Mouse (Mus musculus) forebrain, embryonic 16.5 days (tissue): ENCODE measurements around the gene Shank1. TPM values are rescaled to one million over a fixed set of nuclear protein-coding genes. Genes with fewer than 3 reads are reported as not detected.

Experiments
- ATAC-seq: fragments of 200-750 bp; cut with Nextera tagmentation; 2 replicates; pipeline ENCODE4 v1.8.0; 2017; ENCODE audit warnings: mild to moderate bottlenecking, moderate library complexity
- H3K27ac ChIP-seq: fragments of 300-500 bp; sonication (generic); 2 replicates; pipeline ENCODE4 v1.5.1; 2014; ENCODE audit warnings: low read length, control low read depth
- H3K27me3 ChIP-seq: fragments of 300-500 bp; sonication (generic); replicated peaks from 2 replicates; pipeline ENCODE4 v1.6.1; 2014; ENCODE audit warnings: low read length; ENCODE audit not compliant: control insufficient read depth, insufficient read depth
- H3K36me3 ChIP-seq: fragments of 300-500 bp; sonication (generic); 2 replicates; pipeline ENCODE4 v1.6.1; 2014; ENCODE audit not compliant: control insufficient read depth, insufficient read depth
- H3K4me1 ChIP-seq: fragments of 300-500 bp; sonication (generic); replicated peaks from 2 replicates; pipeline ENCODE4 v1.6.1; 2014; ENCODE audit warnings: low read length; ENCODE audit not compliant: control insufficient read depth, insufficient read depth
- H3K4me2 ChIP-seq: fragments of 300-500 bp; sonication (generic); 2 replicates; pipeline ENCODE4 v1.6.1; 2014; ENCODE audit warnings: mild to moderate bottlenecking, low read length, control low read depth
- H3K4me3 ChIP-seq: fragments of 300-500 bp; sonication (generic); replicated peaks from 2 replicates; pipeline ENCODE4 v1.5.1; 2014; ENCODE audit warnings: mild to moderate bottlenecking, low read length, control low read depth
- H3K9ac ChIP-seq: fragments of 300-500 bp; sonication (generic); replicated peaks from 2 replicates; pipeline ENCODE4 v1.6.1; 2014; ENCODE audit warnings: low read depth, low read length, control low read depth
- H3K9me3 ChIP-seq: fragments of 300-500 bp; sonication (generic); 2 replicates; pipeline ENCODE4 v1.6.1; 2016; ENCODE audit warnings: low read length; ENCODE audit not compliant: control insufficient read depth
- WGBS: fragments of 180-500 bp; shearing (Covaris S2); extraction: QIAGEN DNeasy Blood & Tissue Kit; methylation state at CpG from one replicate; pipeline ENCODE4 v1.1.7; 2014; 5-methylcytosine and 5-hydroxymethylcytosine counted together
- polyA plus RNA-seq: library from polyadenylated mRNA; unstranded; fragments of >200 nt; fragmentation: Nextera tagmentation; extraction: Ambion mirVana; gene quantifications from 2 replicates; pipeline ENCODE4 v1.2.1, GENCODE M21; 2015

The Shank1 gene
- polyA plus RNA-seq, 1 experiment from 2014 or later: 26.5 TPM

GRCm38 (mm10) chr7:44375207-44375606 lies 65.2 kb downstream of the Shank1 start:
- peak overlapping the region; percentile 67 for H3K4me3 ChIP-seq
- H3K9me3 ChIP-seq: no peaks in the 10 kb centered on the region
- 2% methylated on average over 10 of the region's 10 CpGs for WGBS
- no peak for ATAC-seq
- peak overlapping the region; percentile 84 for H3K4me2 ChIP-seq
- H3K9ac ChIP-seq: peak overlapping the region; percentile 75
- no peaks in the 10 kb centered on the region for H3K27me3 ChIP-seq
- H3K27ac ChIP-seq: peak overlapping the region; percentile 73; the same call in 1 of the 2 replicates
- no peaks in the 10 kb centered on the region for H3K36me3 ChIP-seq
- H3K4me1 ChIP-seq: peaks cover 14% of the 10 kb centered on the region

GRCm38 (mm10) chr7:44375793-44376192 lies 65.7 kb downstream of the Shank1 start:
- no peak overlapping the region for H3K4me2 ChIP-seq
- WGBS: 52% methylated on average over 3 of the region's 3 CpGs
- peaks cover 14% of the 10 kb centered on the region for H3K4me1 ChIP-seq
- H3K27ac ChIP-seq: no peak overlapping the region
- no peak overlapping the region for H3K4me3 ChIP-seq
- no peaks in the 10 kb centered on the region for H3K9me3 ChIP-seq
- no peak overlapping the region for H3K9ac ChIP-seq
- H3K36me3 ChIP-seq: no peaks in the 10 kb centered on the region
- H3K27me3 ChIP-seq: no peaks in the 10 kb centered on the region
- no peak for ATAC-seq

- H3K36me3 ChIP-seq: no peaks in the 10 kb centered on the region
- WGBS: 34% methylated on average over 4 of the region's 4 CpGs
- H3K4me3 ChIP-seq: no peak overlapping the region
- no peak for ATAC-seq
- no peak overlapping the region for H3K27ac ChIP-seq
- no peak overlapping the region for H3K9ac ChIP-seq
- H3K9me3 ChIP-seq: no peaks in the 10 kb centered on the region
- H3K4me1 ChIP-seq: peaks cover 29% of the 10 kb centered on the region
- H3K27me3 ChIP-seq: no peaks in the 10 kb centered on the region
- no peak overlapping the region for H3K4me2 ChIP-seq
Observed at GRCm38 (mm10) chr7:44378290-44378689, 68.2 kb downstream of the Shank1 start.

- H3K4me2 ChIP-seq: peak overlapping the region; percentile 24
- no peak overlapping the region for H3K9ac ChIP-seq
- peaks cover 34% of the 10 kb centered on the region for H3K4me1 ChIP-seq
- H3K36me3 ChIP-seq: no peaks in the 10 kb centered on the region
- 44% methylated on average over 12 of the region's 12 CpGs for WGBS
- peak overlapping the region; percentile 98 for H3K27ac ChIP-seq
- peak; percentile 82 for ATAC-seq
- no peaks in the 10 kb centered on the region for H3K27me3 ChIP-seq
- no peaks in the 10 kb centered on the region for H3K9me3 ChIP-seq
- H3K4me3 ChIP-seq: no peak overlapping the region
Observed at GRCm38 (mm10) chr7:44382541-44382940, 72.5 kb downstream of the Shank1 start.

- no peaks in the 10 kb centered on the region for H3K36me3 ChIP-seq
- under 1% methylated on average over 27 of the region's 33 CpGs for WGBS
- ATAC-seq: peak; percentile 85
Observed at GRCm38 (mm10) chr7:44383980-44384715, 74.1 kb downstream of the Shank1 start, which contains the start of gene Syt3. Syt3 (plus strand) TSS chr7:44384102.

GRCm38 (mm10) chr7:44384716-44385059 lies 74.6 kb downstream of the Shank1 start:
- ATAC-seq: peak; percentile 32
- no peak overlapping the region for H3K27ac ChIP-seq
- H3K4me2 ChIP-seq: peak overlapping the region; percentile 95
- WGBS: under 1% methylated on average over 17 of the region's 17 CpGs
- no peaks in the 10 kb centered on the region for H3K36me3 ChIP-seq
- peaks cover 34% of the 10 kb centered on the region for H3K4me1 ChIP-seq
- H3K9ac ChIP-seq: peak overlapping the region; percentile 79
- peak overlapping the region; percentile 68 for H3K4me3 ChIP-seq
- no peaks in the 10 kb centered on the region for H3K9me3 ChIP-seq
- H3K27me3 ChIP-seq: no peaks in the 10 kb centered on the region

More at GRCm38 (mm10) chr7:44383980-44384715, 74.1 kb downstream of the Shank1 start, which contains the start of gene Syt3:
- Histone ChIP-seq H3K27me3 (no peaks in the 10 kb centered on the region), H3K9ac (peak within 1 kb of the TSS; percentile 79), H3K4me3 (peak within 1 kb of the TSS; percentile 68), H3K27ac (peak within 1 kb of the TSS; percentile 98), H3K4me2 (peak within 1 kb of the TSS; percentile 95), H3K4me1 (peaks cover 34% of the 10 kb centered on the region), H3K9me3 (no peaks in the 10 kb centered on the region)

- Histone ChIP-seq H3K36me3 (no peaks in the 10 kb centered on the region), H3K4me2 (peak within 1 kb of the TSS; percentile 95), H3K27ac (no peak within 1 kb of the TSS), H3K9me3 (no peaks in the 10 kb centered on the region), H3K27me3 (no peaks in the 10 kb centered on the region), H3K4me3 (peak within 1 kb of the TSS; percentile 68), H3K4me1 (peaks cover 34% of the 10 kb centered on the region), H3K9ac (peak within 1 kb of the TSS; percentile 79)
- 83% methylated on average over 12 of the region's 12 CpGs for WGBS
- ATAC-seq: no peak
Observed at GRCm38 (mm10) chr7:44385720-44386119, 75.7 kb downstream of the Shank1 start, which contains the start of gene 1700008O03Rik. 1700008O03Rik (minus strand) TSS chr7:44385820.

- H3K9me3 ChIP-seq: no peaks in the 10 kb centered on the region
- no peak overlapping the region for H3K4me3 ChIP-seq
- no peaks in the 10 kb centered on the region for H3K4me1 ChIP-seq
- no peak for ATAC-seq
- H3K36me3 ChIP-seq: no peaks in the 10 kb centered on the region; the same call in 1 of the 2 replicates
- no peak overlapping the region for H3K9ac ChIP-seq
- H3K4me2 ChIP-seq: no peak overlapping the region
- no peaks in the 10 kb centered on the region for H3K27me3 ChIP-seq
- no peak overlapping the region for H3K27ac ChIP-seq
- WGBS: 91% methylated on average over 4 of the region's 4 CpGs
Observed at GRCm38 (mm10) chr7:44391831-44392230, 81.8 kb downstream of the Shank1 start.

- H3K27me3 ChIP-seq: no peaks in the 10 kb centered on the region
- no peak overlapping the region for H3K4me3 ChIP-seq
- H3K27ac ChIP-seq: no peak overlapping the region
- no peaks in the 10 kb centered on the region for H3K9me3 ChIP-seq
- 86% methylated on average over 14 of the region's 14 CpGs for WGBS
- H3K4me2 ChIP-seq: no peak overlapping the region
- no peaks in the 10 kb centered on the region; the same call in 1 of the 2 replicates for H3K36me3 ChIP-seq
- no peak overlapping the region for H3K9ac ChIP-seq
- no peak for ATAC-seq
- H3K4me1 ChIP-seq: no peaks in the 10 kb centered on the region
Observed at GRCm38 (mm10) chr7:44392341-44392740, 82.3 kb downstream of the Shank1 start.
